Mouse (Mus musculus): ENCODE measurements around the gene Polr3h. TPM values are rescaled to one million over a fixed set of nuclear protein-coding genes. Genes with fewer than 3 reads are reported as not detected.

The Polr3h gene
- polyA plus RNA-seq, 1 experiment: 5.2 TPM

GRCm38 (mm10) chr15:81891140-81891802, 34.8 kb downstream of the Polr3h start:
- WGBS: 87% methylated on average over 7 of the region's 7 CpGs
- Histone ChIP-seq H3K36me3 (ENCODE audit: control insufficient read depth, insufficient read depth, low read length) (peaks cover 56% of the 10 kb centered on the region), H3K27me3 (ENCODE audit: control insufficient read depth, insufficient read depth, low read length) (no peaks in the 10 kb centered on the region), H3K4me3 (ENCODE audit: low read depth, low read length) (no peak overlapping the region), H3K4me1 (ENCODE audit: control insufficient read depth, insufficient read depth, insufficient read length, low read length) (peaks cover 22% of the 10 kb centered on the region), H3K27ac (ENCODE audit: insufficient read depth, low read depth, low read length) (peak overlapping the region; percentile 81; the same call in 1 of the 2 replicates)
- TF ChIP-seq CTCF (IDR thresholded peaks at IDR 0.05; ENCODE audit: extremely low read depth, insufficient read length, insufficient replicate concordance, low read depth, low read length) (no peak), POLR2A (IDR thresholded peaks at IDR 0.05; ENCODE audit: low read depth, low read length) (no peak)

GRCm38 (mm10) chr15:81889175-81889574, 36.9 kb downstream of the Polr3h start:
- H3K4me1 ChIP-seq (ENCODE audit: control insufficient read depth, insufficient read depth, insufficient read length, low read length): peaks cover 17% of the 10 kb centered on the region
- no peak overlapping the region for H3K4me3 ChIP-seq (ENCODE audit: low read depth, low read length)
- WGBS: 90% methylated on average over 7 of the region's 7 CpGs
- peaks cover 43% of the 10 kb centered on the region for H3K36me3 ChIP-seq (ENCODE audit: control insufficient read depth, insufficient read depth, low read length)
- TF ChIP-seq CTCF (IDR thresholded peaks at IDR 0.05; ENCODE audit: extremely low read depth, insufficient read length, insufficient replicate concordance, low read depth, low read length): no peak
- no peak for TF ChIP-seq POLR2A (IDR thresholded peaks at IDR 0.05; ENCODE audit: low read depth, low read length)
- H3K27ac ChIP-seq (ENCODE audit: insufficient read depth, low read depth, low read length): no peak overlapping the region
- no peaks in the 10 kb centered on the region for H3K27me3 ChIP-seq (ENCODE audit: control insufficient read depth, insufficient read depth, low read length)

GRCm38 (mm10) chr15:81886795-81887550, 39.1 kb downstream of the Polr3h start:
- WGBS: 75% methylated on average over 6 of the region's 6 CpGs
- Histone ChIP-seq H3K27me3 (ENCODE audit: control insufficient read depth, insufficient read depth, low read length) (no peaks in the 10 kb centered on the region), H3K36me3 (ENCODE audit: control insufficient read depth, insufficient read depth, low read length) (peaks cover 33% of the 10 kb centered on the region), H3K27ac (ENCODE audit: insufficient read depth, low read depth, low read length) (peak overlapping the region; percentile 14; the same call in 1 of the 2 replicates), H3K4me1 (ENCODE audit: control insufficient read depth, insufficient read depth, insufficient read length, low read length) (peaks cover 16% of the 10 kb centered on the region), H3K4me3 (ENCODE audit: low read depth, low read length) (no peak overlapping the region)
- TF ChIP-seq POLR2A (IDR thresholded peaks at IDR 0.05; ENCODE audit: low read depth, low read length) (no peak), CTCF (IDR thresholded peaks at IDR 0.05; ENCODE audit: extremely low read depth, insufficient read length, insufficient replicate concordance, low read depth, low read length) (no peak)

- Histone ChIP-seq H3K36me3 (ENCODE audit: control insufficient read depth, insufficient read depth, low read length) (peaks cover 22% of the 10 kb centered on the region), H3K4me1 (ENCODE audit: control insufficient read depth, insufficient read depth, insufficient read length, low read length) (peaks cover 18% of the 10 kb centered on the region), H3K27ac (ENCODE audit: insufficient read depth, low read depth, low read length) (no peak overlapping the region), H3K4me3 (ENCODE audit: low read depth, low read length) (no peak overlapping the region), H3K27me3 (ENCODE audit: control insufficient read depth, insufficient read depth, low read length) (no peaks in the 10 kb centered on the region)
- no peak for TF ChIP-seq CTCF (IDR thresholded peaks at IDR 0.05; ENCODE audit: extremely low read depth, insufficient read length, insufficient replicate concordance, low read depth, low read length)
- TF ChIP-seq POLR2A (IDR thresholded peaks at IDR 0.05; ENCODE audit: low read depth, low read length): no peak
- WGBS: 84% methylated on average over 3 of the region's 3 CpGs
These were observed 40.6 kb downstream of the Polr3h start for GRCm38 (mm10) chr15:81885418-81885934.

GRCm38 (mm10) chr15:81882348-81882747, 43.7 kb downstream of the Polr3h start:
- no peaks in the 10 kb centered on the region for H3K27me3 ChIP-seq (ENCODE audit: control insufficient read depth, insufficient read depth, low read length)
- TF ChIP-seq POLR2A (IDR thresholded peaks at IDR 0.05; ENCODE audit: low read depth, low read length) (no peak), CTCF (IDR thresholded peaks at IDR 0.05; ENCODE audit: extremely low read depth, insufficient read length, insufficient replicate concordance, low read depth, low read length) (no peak)
- H3K4me3 ChIP-seq (ENCODE audit: low read depth, low read length): no peak overlapping the region
- WGBS: 31% methylated on average over 3 of the region's 3 CpGs
- peaks cover 30% of the 10 kb centered on the region for H3K4me1 ChIP-seq (ENCODE audit: control insufficient read depth, insufficient read depth, insufficient read length, low read length)
- H3K27ac ChIP-seq (ENCODE audit: insufficient read depth, low read depth, low read length): peak overlapping the region; percentile 85
- peaks cover 6% of the 10 kb centered on the region; the same call in 1 of the 2 replicates for H3K36me3 ChIP-seq (ENCODE audit: control insufficient read depth, insufficient read depth, low read length)

- peaks cover 31% of the 10 kb centered on the region for H3K4me1 ChIP-seq (ENCODE audit: control insufficient read depth, insufficient read depth, insufficient read length, low read length)
- H3K36me3 ChIP-seq (ENCODE audit: control insufficient read depth, insufficient read depth, low read length): 0 out of 2 replicates have a peak, but pooled peaks cover 1% of the 10 kb centered on the region
- H3K27ac ChIP-seq (ENCODE audit: insufficient read depth, low read depth, low read length): peak overlapping the region; percentile 28; the same call in 1 of the 2 replicates
- no peak overlapping the region for H3K4me3 ChIP-seq (ENCODE audit: low read depth, low read length)
- 68% methylated on average over 5 of the region's 5 CpGs for WGBS
- no peaks in the 10 kb centered on the region for H3K27me3 ChIP-seq (ENCODE audit: control insufficient read depth, insufficient read depth, low read length)
- TF ChIP-seq CTCF (IDR thresholded peaks at IDR 0.05; ENCODE audit: extremely low read depth, insufficient read length, insufficient replicate concordance, low read depth, low read length) (no peak), POLR2A (IDR thresholded peaks at IDR 0.05; ENCODE audit: low read depth, low read length) (no peak)
These were observed 46.3 kb downstream of the Polr3h start for GRCm38 (mm10) chr15:81879531-81880401.
